Mouse (Mus musculus): ENCODE results near the gene Rpgrip1l. TPM values are rescaled to one million over a fixed set of nuclear protein-coding genes. Genes with fewer than 3 reads are reported as not detected.
A peak's percentile ranks its signal among the peaks of the same experiment; 100 is the strongest.

Rpgrip1l gene
- polyA plus RNA-seq, 1 experiment from 2014 or later, result 9.8 TPM

DNA sequence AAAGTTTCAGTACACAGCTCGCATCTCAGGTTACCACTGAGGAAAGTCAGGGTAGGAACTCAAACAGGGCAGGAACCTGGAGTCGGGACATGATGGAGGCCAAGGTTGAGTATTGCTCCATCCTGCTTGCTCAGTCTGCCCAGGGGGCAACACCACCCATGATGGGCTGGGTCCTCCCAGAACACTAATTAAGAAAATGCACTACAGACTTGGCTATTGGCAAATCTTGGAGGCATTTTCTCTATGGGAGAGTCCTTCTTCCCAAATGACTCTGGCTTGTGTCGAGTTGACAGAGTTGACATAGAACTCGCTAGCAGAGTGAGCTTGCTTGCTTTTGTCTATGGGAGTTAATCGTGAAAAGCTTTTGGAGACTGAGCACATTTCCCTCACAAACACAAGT is 120.1 kb downstream of the Rpgrip1l start:
- H3K4me2 ChIP-seq (ENCODE audit: low read length), result no peak overlapping the region
- ATAC-seq, result no peak
- WGBS, result 91% methylated on average over 5 of the region's 5 CpGs
- peaks cover 7% of the 10 kb centered on the region; the same call in 1 of the 2 replicates for H3K4me1 ChIP-seq (ENCODE audit: control insufficient read depth, insufficient read depth, low read length)
- no peaks in the 10 kb centered on the region for H3K36me3 ChIP-seq (ENCODE audit: control insufficient read depth, insufficient read depth, low read length)
- peaks cover 4% of the 10 kb centered on the region for H3K27me3 ChIP-seq (ENCODE audit: control insufficient read depth, insufficient read depth, low read depth, low read length)
- no peak overlapping the region for H3K9ac ChIP-seq (ENCODE audit: low read depth, low read length)
- H3K27ac ChIP-seq (ENCODE audit: low read length), result no peak overlapping the region
- H3K9me3 ChIP-seq (replicated peaks; ENCODE audit: control insufficient read depth, low read length, poor library complexity, severe bottlenecking), result no peaks in the 10 kb centered on the region
- no peak overlapping the region for H3K4me3 ChIP-seq (ENCODE audit: low read depth, low read length)

DNA sequence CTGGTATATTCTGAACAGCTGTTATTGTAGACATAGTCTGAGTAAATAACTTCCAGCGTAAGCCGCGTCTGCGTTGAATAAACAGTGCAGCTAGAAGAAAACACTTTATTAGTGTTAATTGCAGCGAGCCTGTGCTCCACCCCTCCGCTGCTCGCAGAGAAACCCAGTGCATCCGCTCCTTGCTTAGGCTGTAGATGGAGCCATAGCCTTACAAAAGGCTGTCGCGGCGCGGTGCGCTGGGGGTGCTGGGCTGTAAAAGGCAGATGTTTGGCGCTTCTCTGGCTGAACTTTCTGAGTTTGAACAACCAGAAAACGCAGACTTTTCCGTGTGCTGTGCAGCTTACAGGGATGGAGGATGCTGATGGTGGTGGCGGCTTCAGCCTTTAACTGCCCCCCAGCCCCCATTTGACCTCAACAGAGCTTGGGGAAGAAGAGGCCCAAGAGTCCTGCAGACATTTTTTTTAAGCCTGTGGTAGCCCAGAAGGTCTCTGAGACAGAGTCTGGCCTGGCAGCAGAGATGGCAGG is 122.2 kb downstream of the Rpgrip1l start:
- peak; percentile 89; the same call in 1 of the 2 replicates for ATAC-seq

DNA sequence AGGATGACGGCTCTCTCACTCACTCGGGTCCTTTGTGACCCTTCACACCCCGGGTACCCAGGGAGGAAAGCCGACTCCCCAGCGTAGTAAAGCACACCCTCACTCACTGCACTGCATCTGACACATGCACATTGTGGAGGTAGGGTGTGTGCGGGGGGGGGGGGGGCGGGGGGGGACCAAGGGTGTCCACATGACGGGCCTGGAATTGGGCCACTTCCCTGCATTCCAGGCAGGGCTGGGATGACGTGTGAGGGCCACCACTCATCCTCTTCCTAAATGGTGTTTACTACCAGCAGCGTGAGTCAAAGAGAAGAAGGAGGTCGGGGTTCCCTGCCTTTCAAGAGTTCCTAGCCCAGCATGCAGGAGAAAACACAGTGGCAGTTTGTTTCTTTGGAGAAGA is 124.9 kb downstream of the Rpgrip1l start:
- H3K27me3 ChIP-seq (ENCODE audit: control insufficient read depth, insufficient read depth, low read depth, low read length), result peaks cover 4% of the 10 kb centered on the region
- H3K4me2 ChIP-seq (ENCODE audit: low read length), result no peak overlapping the region
- H3K4me1 ChIP-seq (ENCODE audit: control insufficient read depth, insufficient read depth, low read length), result peaks cover 7% of the 10 kb centered on the region; the same call in 1 of the 2 replicates
- no peak overlapping the region for H3K4me3 ChIP-seq (ENCODE audit: low read depth, low read length)
- peaks cover 5% of the 10 kb centered on the region; the same call in 1 of the 2 replicates for H3K9me3 ChIP-seq (replicated peaks; ENCODE audit: control insufficient read depth, low read length, poor library complexity, severe bottlenecking)
- no peak overlapping the region for H3K9ac ChIP-seq (ENCODE audit: low read depth, low read length)
- no peak for ATAC-seq
- WGBS, result 72% methylated on average over 10 of the region's 11 CpGs
- no peak overlapping the region for H3K27ac ChIP-seq (ENCODE audit: low read length)
- no peaks in the 10 kb centered on the region for H3K36me3 ChIP-seq (ENCODE audit: control insufficient read depth, insufficient read depth, low read length)

More for the DNA sequence above, 122.2 kb downstream of the Rpgrip1l start:
- H3K9ac ChIP-seq (ENCODE audit: low read depth, low read length), result no peak overlapping the region
- H3K4me1 ChIP-seq (ENCODE audit: control insufficient read depth, insufficient read depth, low read length), result peaks cover 7% of the 10 kb centered on the region; the same call in 1 of the 2 replicates
- no peak overlapping the region for H3K4me3 ChIP-seq (ENCODE audit: low read depth, low read length)
- H3K36me3 ChIP-seq (ENCODE audit: control insufficient read depth, insufficient read depth, low read length), result no peaks in the 10 kb centered on the region
- no peak overlapping the region for H3K27ac ChIP-seq (ENCODE audit: low read length)
- no peak overlapping the region; the same call in 1 of the 2 replicates for H3K4me2 ChIP-seq (ENCODE audit: low read length)
- H3K9me3 ChIP-seq (replicated peaks; ENCODE audit: control insufficient read depth, low read length, poor library complexity, severe bottlenecking), result no peaks in the 10 kb centered on the region; the same call in 1 of the 2 replicates
- H3K27me3 ChIP-seq (ENCODE audit: control insufficient read depth, insufficient read depth, low read depth, low read length), result peaks cover 4% of the 10 kb centered on the region
- 5% methylated on average over 17 of the region's 17 CpGs for WGBS

DNA sequence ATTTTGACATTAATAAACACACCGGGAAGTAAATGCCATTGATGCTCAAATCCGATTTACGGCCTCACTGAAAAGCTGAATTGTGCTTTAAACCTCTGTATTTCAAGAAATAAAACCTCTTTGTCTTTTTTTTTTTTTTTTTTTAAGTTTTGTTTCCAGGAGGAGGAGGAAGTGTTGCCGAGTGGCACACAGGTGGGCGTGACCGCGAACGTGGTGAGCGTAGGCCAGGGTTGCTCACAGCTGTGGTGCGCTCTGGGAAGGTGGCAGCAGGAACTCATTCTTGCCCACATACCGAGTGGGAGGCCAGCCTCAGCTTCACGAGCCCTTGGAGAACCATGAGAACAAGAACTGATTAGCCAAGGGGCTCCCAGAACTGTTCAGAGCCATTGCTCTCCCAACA is 126.7 kb downstream of the Rpgrip1l start:
- no peaks in the 10 kb centered on the region for H3K36me3 ChIP-seq (ENCODE audit: control insufficient read depth, insufficient read depth, low read length)
- peaks cover 7% of the 10 kb centered on the region; the same call in 1 of the 2 replicates for H3K4me1 ChIP-seq (ENCODE audit: control insufficient read depth, insufficient read depth, low read length)
- no peak overlapping the region for H3K4me2 ChIP-seq (ENCODE audit: low read length)
- peaks cover 4% of the 10 kb centered on the region for H3K27me3 ChIP-seq (ENCODE audit: control insufficient read depth, insufficient read depth, low read depth, low read length)
- WGBS, result 88% methylated on average over 12 of the region's 12 CpGs
- peaks cover 5% of the 10 kb centered on the region; the same call in 1 of the 2 replicates for H3K9me3 ChIP-seq (replicated peaks; ENCODE audit: control insufficient read depth, low read length, poor library complexity, severe bottlenecking)
- H3K27ac ChIP-seq (ENCODE audit: low read length), result no peak overlapping the region
- no peak overlapping the region for H3K4me3 ChIP-seq (ENCODE audit: low read depth, low read length)
- no peak for ATAC-seq
- H3K9ac ChIP-seq (ENCODE audit: low read depth, low read length), result no peak overlapping the region

DNA sequence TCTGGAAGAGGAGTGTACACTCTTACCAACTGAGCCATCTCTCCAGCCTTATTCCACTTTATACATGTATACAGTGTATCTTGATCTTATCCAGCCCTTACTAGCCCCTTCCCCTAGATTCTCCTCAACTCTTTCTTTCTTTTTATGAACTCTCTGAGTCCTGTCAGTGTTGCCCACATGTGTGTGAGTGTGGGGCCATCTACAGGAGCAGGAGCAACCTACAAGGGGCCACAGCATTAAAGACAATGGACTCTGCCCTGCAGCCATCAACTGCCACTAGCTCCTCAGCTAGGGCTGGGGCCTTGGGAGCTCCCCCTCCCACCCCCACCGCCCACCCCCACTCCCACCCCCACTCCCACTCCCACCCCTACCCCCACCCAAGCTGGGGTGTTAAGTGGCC is 135.4 kb downstream of the Rpgrip1l start:
- no peaks in the 10 kb centered on the region for H3K36me3 ChIP-seq (ENCODE audit: control insufficient read depth, insufficient read depth, low read length)
- ATAC-seq, result no peak

DNA sequence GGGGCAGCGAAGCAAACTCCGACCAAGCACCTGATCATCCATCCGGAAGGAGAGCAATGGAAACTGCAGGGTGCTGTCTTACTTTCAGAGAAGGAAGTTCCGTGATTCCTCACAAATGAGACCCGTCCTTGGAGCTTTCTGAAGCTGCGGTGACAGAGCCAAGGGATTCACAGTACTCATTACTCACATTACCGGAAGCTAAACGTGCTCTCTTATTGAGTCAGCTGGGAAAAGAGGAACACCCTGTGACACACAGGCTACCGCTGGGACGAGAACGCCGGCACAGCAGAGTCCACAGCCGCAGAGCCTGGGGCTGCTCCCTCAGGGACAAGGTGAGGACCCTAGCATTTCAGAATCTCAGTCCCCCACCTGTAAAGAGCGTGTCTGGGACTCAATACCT is 136.9 kb downstream of the Rpgrip1l start:
- Histone ChIP-seq H3K27me3 (ENCODE audit: control insufficient read depth, insufficient read depth, low read depth, low read length) (no peaks in the 10 kb centered on the region), H3K27ac (ENCODE audit: low read length) (no peak overlapping the region), H3K4me1 (ENCODE audit: control insufficient read depth, insufficient read depth, low read length) (peaks cover 7% of the 10 kb centered on the region), H3K9ac (ENCODE audit: low read depth, low read length) (no peak overlapping the region), H3K4me3 (ENCODE audit: low read depth, low read length) (no peak overlapping the region), H3K9me3 (replicated peaks; ENCODE audit: control insufficient read depth, low read length, poor library complexity, severe bottlenecking) (no peaks in the 10 kb centered on the region), H3K36me3 (ENCODE audit: control insufficient read depth, insufficient read depth, low read length) (no peaks in the 10 kb centered on the region), H3K4me2 (ENCODE audit: low read length) (no peak overlapping the region)
- no peak for ATAC-seq
- WGBS, result 54% methylated on average over 14 of the region's 14 CpGs

More for the DNA sequence above, 135.4 kb downstream of the Rpgrip1l start:
- no peak overlapping the region for H3K27ac ChIP-seq (ENCODE audit: low read length)
- H3K4me3 ChIP-seq (ENCODE audit: low read depth, low read length), result no peak overlapping the region
- no peak overlapping the region for H3K4me2 ChIP-seq (ENCODE audit: low read length)
- no peak overlapping the region for H3K9ac ChIP-seq (ENCODE audit: low read depth, low read length)
- H3K4me1 ChIP-seq (ENCODE audit: control insufficient read depth, insufficient read depth, low read length), result no peaks in the 10 kb centered on the region
- 60% methylated on average over 1 of the region's 1 CpGs for WGBS
- no peaks in the 10 kb centered on the region for H3K27me3 ChIP-seq (ENCODE audit: control insufficient read depth, insufficient read depth, low read depth, low read length)
- no peaks in the 10 kb centered on the region for H3K9me3 ChIP-seq (replicated peaks; ENCODE audit: control insufficient read depth, low read length, poor library complexity, severe bottlenecking)

DNA sequence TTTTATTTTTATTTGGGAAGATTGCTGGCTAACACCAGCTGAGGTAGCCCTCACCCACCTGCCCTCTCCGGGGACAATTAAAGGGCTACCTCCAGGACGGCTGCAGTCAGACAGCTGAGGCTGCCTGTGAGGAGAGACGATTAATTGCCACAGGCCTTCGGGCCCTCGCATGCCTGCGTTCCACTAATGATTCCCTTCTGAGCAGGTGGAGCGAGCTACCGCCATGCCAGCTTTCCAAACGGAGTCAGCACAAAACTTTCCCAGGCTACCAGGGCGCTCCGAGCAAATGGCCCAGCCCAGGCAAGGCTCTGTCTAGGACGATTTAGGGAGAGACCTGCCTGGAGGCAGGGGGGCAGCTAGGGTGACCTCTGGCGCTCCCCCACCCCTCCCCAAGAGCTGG is 141.5 kb downstream of the Rpgrip1l start:
- H3K27ac ChIP-seq (ENCODE audit: low read length), result peak overlapping the region; percentile 43
- 28% methylated on average over 13 of the region's 13 CpGs for WGBS
- no peaks in the 10 kb centered on the region for H3K36me3 ChIP-seq (ENCODE audit: control insufficient read depth, insufficient read depth, low read length)
- H3K4me1 ChIP-seq (ENCODE audit: control insufficient read depth, insufficient read depth, low read length), result peaks cover 15% of the 10 kb centered on the region
- no peak overlapping the region for H3K9ac ChIP-seq (ENCODE audit: low read depth, low read length)
- ATAC-seq, result peak; percentile 65
- H3K4me3 ChIP-seq (ENCODE audit: low read depth, low read length), result no peak overlapping the region
- no peaks in the 10 kb centered on the region for H3K27me3 ChIP-seq (ENCODE audit: control insufficient read depth, insufficient read depth, low read depth, low read length)
- H3K4me2 ChIP-seq (ENCODE audit: low read length), result peak overlapping the region; percentile 15
- H3K9me3 ChIP-seq (replicated peaks; ENCODE audit: control insufficient read depth, low read length, poor library complexity, severe bottlenecking), result no peaks in the 10 kb centered on the region

DNA sequence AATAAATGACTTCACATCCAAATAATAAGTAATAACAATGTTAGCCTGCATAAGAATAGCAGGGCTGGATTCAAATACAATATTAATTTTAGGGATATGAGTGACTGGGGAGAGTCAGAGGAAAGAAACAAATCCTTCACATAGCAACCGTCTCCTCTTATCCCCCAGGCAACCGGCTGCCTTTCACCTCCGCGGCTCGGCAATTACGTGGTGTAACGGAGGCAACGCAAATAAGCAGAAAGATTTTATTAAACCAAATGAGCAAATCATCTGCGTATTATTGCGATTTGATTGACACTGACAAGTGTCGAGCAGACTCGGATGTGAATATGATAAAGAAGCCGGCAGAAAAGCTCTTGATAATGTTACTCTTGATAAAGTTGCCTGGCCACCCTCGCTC is 142.1 kb downstream of the Rpgrip1l start:
- no peaks in the 10 kb centered on the region for H3K27me3 ChIP-seq (ENCODE audit: control insufficient read depth, insufficient read depth, low read depth, low read length)
- peaks cover 15% of the 10 kb centered on the region for H3K4me1 ChIP-seq (ENCODE audit: control insufficient read depth, insufficient read depth, low read length)
- no peaks in the 10 kb centered on the region for H3K9me3 ChIP-seq (replicated peaks; ENCODE audit: control insufficient read depth, low read length, poor library complexity, severe bottlenecking)
- H3K4me3 ChIP-seq (ENCODE audit: low read depth, low read length), result peak overlapping the region; percentile 4
- H3K9ac ChIP-seq (ENCODE audit: low read depth, low read length), result no peak overlapping the region
- ATAC-seq, result peak; percentile 78
- H3K36me3 ChIP-seq (ENCODE audit: control insufficient read depth, insufficient read depth, low read length), result no peaks in the 10 kb centered on the region
- H3K4me2 ChIP-seq (ENCODE audit: low read length), result peak overlapping the region; percentile 50
- no peak overlapping the region for H3K27ac ChIP-seq (ENCODE audit: low read length)
- 10% methylated on average over 14 of the region's 14 CpGs for WGBS

DNA sequence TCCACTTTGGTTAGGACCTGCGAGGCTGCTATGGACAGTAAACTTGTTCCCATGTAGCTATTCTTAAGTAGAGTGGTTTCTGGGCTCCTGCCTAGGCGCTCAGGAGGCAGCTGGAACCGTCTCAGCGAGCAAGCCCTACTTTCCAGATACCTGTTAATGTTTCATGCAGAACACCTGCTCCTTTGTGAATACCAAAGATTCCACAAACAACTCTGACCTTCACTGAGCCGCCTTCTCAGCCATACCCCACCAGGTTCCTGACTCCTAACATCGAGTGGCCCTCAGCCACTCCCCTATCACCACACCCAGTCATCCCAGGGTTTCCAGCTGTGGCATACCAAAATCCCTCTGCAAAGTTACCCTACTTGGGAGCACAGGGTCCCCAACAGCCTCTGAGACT is 142.9 kb downstream of the Rpgrip1l start:
- peak overlapping the region; percentile 17 for H3K27ac ChIP-seq (ENCODE audit: low read length)
- WGBS, result 78% methylated on average over 6 of the region's 6 CpGs
- no peaks in the 10 kb centered on the region for H3K27me3 ChIP-seq (ENCODE audit: control insufficient read depth, insufficient read depth, low read depth, low read length)
- peaks cover 15% of the 10 kb centered on the region for H3K4me1 ChIP-seq (ENCODE audit: control insufficient read depth, insufficient read depth, low read length)
- no peak overlapping the region for H3K4me3 ChIP-seq (ENCODE audit: low read depth, low read length)
- no peak overlapping the region for H3K9ac ChIP-seq (ENCODE audit: low read depth, low read length)
- H3K4me2 ChIP-seq (ENCODE audit: low read length), result no peak overlapping the region
- no peaks in the 10 kb centered on the region; the same call in 1 of the 2 replicates for H3K9me3 ChIP-seq (replicated peaks; ENCODE audit: control insufficient read depth, low read length, poor library complexity, severe bottlenecking)
- H3K36me3 ChIP-seq (ENCODE audit: control insufficient read depth, insufficient read depth, low read length), result no peaks in the 10 kb centered on the region
- ATAC-seq, result no peak

All from midbrain, embryonic 16.5 days (tissue).